Mouse (Mus musculus) heart, embryonic 13.5 days (tissue): Measurements from ENCODE around the gene C77080. TPM values are rescaled to one million over a fixed set of nuclear protein-coding genes. Genes with fewer than 3 reads are reported as not detected.
A peak's percentile ranks its signal among the peaks of the same experiment; 100 is the strongest.
"Not testable (repeated sequence)": the region's sequence is repeated elsewhere in the genome, so short reads cannot be mapped to it uniquely, and the experiment has no call there.

ENCODE experiments used
- ATAC-seq: fragments of 200-750 bp; cut with Nextera tagmentation; 2 replicates; pipeline ENCODE4 v1.8.0; 2017; ENCODE audit warnings: moderate TSS enrichment; ENCODE audit not compliant: insufficient number of reproducible peaks, low FRiP score, low TSS enrichment; ENCODE audit errors: extremely low read depth
- H3K27ac ChIP-seq: fragments of 300-500 bp; sonication (generic); replicated peaks from 2 replicates; pipeline ENCODE4 v1.5.1; 2015; ENCODE audit warnings: moderate library complexity, mild to moderate bottlenecking, inconsistent platforms
- H3K27me3 ChIP-seq: fragments of 300-500 bp; sonication (generic); replicated peaks from 2 replicates; pipeline ENCODE4 v1.6.1; 2015; ENCODE audit warnings: mild to moderate bottlenecking, inconsistent platforms
- H3K36me3 ChIP-seq: fragments of 300-500 bp; sonication (generic); 2 replicates; pipeline ENCODE4 v1.6.1; 2015; ENCODE audit warnings: mild to moderate bottlenecking, inconsistent platforms
- H3K4me1 ChIP-seq: fragments of 300-500 bp; sonication (generic); 2 replicates; pipeline ENCODE4 v1.6.1; 2015; ENCODE audit warnings: inconsistent platforms
- H3K4me2 ChIP-seq: fragments of 300-500 bp; sonication (generic); 2 replicates; pipeline ENCODE4 v1.6.1; 2015; ENCODE audit warnings: inconsistent platforms, mild to moderate bottlenecking, moderate library complexity
- H3K4me3 ChIP-seq: fragments of 300-500 bp; sonication (generic); 2 replicates; pipeline ENCODE4 v1.5.1; 2015; ENCODE audit warnings: moderate library complexity, mild to moderate bottlenecking, inconsistent platforms
- H3K9ac ChIP-seq: fragments of 300-500 bp; sonication (generic); 2 replicates; pipeline ENCODE4 v1.6.1; 2015; ENCODE audit warnings: inconsistent platforms, mild to moderate bottlenecking, moderate library complexity
- H3K9me3 ChIP-seq: fragments of 300-500 bp; sonication (generic); 2 replicates; pipeline ENCODE4 v1.6.1; 2016; ENCODE audit warnings: inconsistent platforms
- WGBS: fragments of 180-500 bp; shearing (Covaris S2); methylation state at CpG from one replicate; pipeline ENCODE4 v1.1.7; 2015; ENCODE audit warnings: mixed read lengths; 5-methylcytosine and 5-hydroxymethylcytosine counted together
- polyA plus RNA-seq: library from polyadenylated mRNA; unstranded; fragments of >200 nt; fragmentation: Nextera tagmentation; extraction: Ambion mirVana; gene quantifications from 2 replicates; pipeline ENCODE4 v1.2.1, GENCODE M21; 2015

Gene C77080
- polyA plus RNA-seq, 1 experiment from 2014 or later, result 2.3 TPM

GRCm38 (mm10) chr4:129223421-129224281 lies 37.6 kb downstream of the C77080 start:
- Histone ChIP-seq H3K4me2 (peak overlapping the region; percentile 84), H3K27ac (no peak overlapping the region), H3K4me3 (peak overlapping the region; percentile 49), H3K9me3 (no peaks in the 10 kb centered on the region), H3K27me3 (peaks cover 99% of the 10 kb centered on the region), H3K9ac (peak overlapping the region; percentile 61), H3K4me1 (peaks cover 45% of the 10 kb centered on the region), H3K36me3 (peaks cover 24% of the 10 kb centered on the region)
- no peak for ATAC-seq
- 17% methylated on average over 55 of the region's 55 CpGs for WGBS

GRCm38 (mm10) chr4:129222019-129222925 lies 38.9 kb downstream of the C77080 start:
- peaks cover 85% of the 10 kb centered on the region for H3K27me3 ChIP-seq
- peak overlapping the region; percentile 84; the same call in 1 of the 2 replicates for H3K4me2 ChIP-seq
- H3K36me3 ChIP-seq, result peaks cover 38% of the 10 kb centered on the region
- no peak overlapping the region for H3K27ac ChIP-seq
- H3K4me3 ChIP-seq, result peak overlapping the region; percentile 49; the same call in 1 of the 2 replicates
- no peak for ATAC-seq
- H3K9me3 ChIP-seq, result no peaks in the 10 kb centered on the region
- no peak overlapping the region for H3K9ac ChIP-seq
- peaks cover 34% of the 10 kb centered on the region for H3K4me1 ChIP-seq
- 43% methylated on average over 31 of the region's 31 CpGs for WGBS

GRCm38 (mm10) chr4:129221097-129222010 lies 39.9 kb downstream of the C77080 start:
- peaks cover 47% of the 10 kb centered on the region for H3K36me3 ChIP-seq
- H3K27ac ChIP-seq, result no peak overlapping the region
- H3K4me3 ChIP-seq, result no peak overlapping the region

GRCm38 (mm10) chr4:129220376-129221089 lies 40.7 kb downstream of the C77080 start:
- 68% methylated on average over 7 of the region's 7 CpGs for WGBS
- Histone ChIP-seq H3K36me3 (peaks cover 54% of the 10 kb centered on the region), H3K4me3 (no peak overlapping the region), H3K4me2 (no peak overlapping the region), H3K9me3 (no peaks in the 10 kb centered on the region), H3K9ac (no peak overlapping the region), H3K27ac (no peak overlapping the region), H3K27me3 (peaks cover 68% of the 10 kb centered on the region), H3K4me1 (peaks cover 18% of the 10 kb centered on the region)
- no peak for ATAC-seq

More at GRCm38 (mm10) chr4:129221097-129222010, 39.9 kb downstream of the C77080 start:
- ATAC-seq, result no peak
- H3K4me1 ChIP-seq, result peaks cover 25% of the 10 kb centered on the region
- 52% methylated on average over 23 of the region's 23 CpGs for WGBS
- H3K9ac ChIP-seq, result no peak overlapping the region
- no peaks in the 10 kb centered on the region for H3K9me3 ChIP-seq
- no peak overlapping the region for H3K4me2 ChIP-seq
- H3K27me3 ChIP-seq, result peaks cover 76% of the 10 kb centered on the region

GRCm38 (mm10) chr4:129219198-129219597 lies 42.0 kb downstream of the C77080 start:
- H3K36me3 ChIP-seq, result peaks cover 67% of the 10 kb centered on the region
- H3K27ac ChIP-seq, result no peak overlapping the region
- no peak overlapping the region for H3K4me3 ChIP-seq
- H3K27me3 ChIP-seq, result peaks cover 54% of the 10 kb centered on the region
- peaks cover 18% of the 10 kb centered on the region for H3K4me1 ChIP-seq
- 87% methylated on average over 10 of the region's 10 CpGs for WGBS
- H3K9me3 ChIP-seq, result no peaks in the 10 kb centered on the region
- no peak overlapping the region for H3K4me2 ChIP-seq
- ATAC-seq, result no peak
- H3K9ac ChIP-seq, result no peak overlapping the region

GRCm38 (mm10) chr4:129218569-129219175 lies 42.5 kb downstream of the C77080 start:
- no peak overlapping the region for H3K4me3 ChIP-seq
- no peak overlapping the region for H3K9ac ChIP-seq
- H3K27ac ChIP-seq, result no peak overlapping the region
- H3K36me3 ChIP-seq, result peaks cover 72% of the 10 kb centered on the region
- ATAC-seq, result no peak
- H3K4me2 ChIP-seq, result no peak overlapping the region
- 76% methylated on average over 7 of the region's 7 CpGs for WGBS
- no peaks in the 10 kb centered on the region for H3K9me3 ChIP-seq
- peaks cover 13% of the 10 kb centered on the region for H3K4me1 ChIP-seq
- peaks cover 49% of the 10 kb centered on the region for H3K27me3 ChIP-seq

- peaks cover 97% of the 10 kb centered on the region for H3K36me3 ChIP-seq
- not testable (repeated sequence) for H3K27me3 ChIP-seq, H3K9me3 ChIP-seq, H3K27ac ChIP-seq, ATAC-seq, H3K9ac ChIP-seq, H3K4me1 ChIP-seq, H3K4me2 ChIP-seq, H3K4me3 ChIP-seq
- WGBS, result 74% methylated on average over 3 of the region's 3 CpGs
These were observed 48.7 kb downstream of the C77080 start for GRCm38 (mm10) chr4:129212486-129212885.

- Histone ChIP-seq H3K36me3 (peaks cover 97% of the 10 kb centered on the region), H3K9me3 (no peaks in the 10 kb centered on the region), H3K4me3 (no peak overlapping the region), H3K4me2 (no peak overlapping the region), H3K9ac (peak overlapping the region; percentile 7; the same call in 1 of the 2 replicates), H3K27ac (no peak overlapping the region), H3K4me1 (no peaks in the 10 kb centered on the region), H3K27me3 (no peaks in the 10 kb centered on the region)
- WGBS, result 68% methylated on average over 4 of the region's 4 CpGs
- ATAC-seq, result no peak
These were observed 49.7 kb downstream of the C77080 start for GRCm38 (mm10) chr4:129211461-129211860.

- H3K4me2 ChIP-seq, result no peak overlapping the region
- WGBS, result 64% methylated on average over 7 of the region's 7 CpGs
- H3K9ac ChIP-seq, result no peak overlapping the region
- ATAC-seq, result no peak
- H3K9me3 ChIP-seq, result no peaks in the 10 kb centered on the region
- H3K27me3 ChIP-seq, result no peaks in the 10 kb centered on the region
- H3K27ac ChIP-seq, result no peak overlapping the region
- peaks cover 96% of the 10 kb centered on the region for H3K36me3 ChIP-seq
- no peaks in the 10 kb centered on the region for H3K4me1 ChIP-seq
- H3K4me3 ChIP-seq, result no peak overlapping the region
These were observed 51.7 kb downstream of the C77080 start for GRCm38 (mm10) chr4:129209504-129209903.

- no peak overlapping the region for H3K4me2 ChIP-seq
- ATAC-seq, result no peak
- H3K9ac ChIP-seq, result no peak overlapping the region
- no peaks in the 10 kb centered on the region for H3K27me3 ChIP-seq
- no peaks in the 10 kb centered on the region for H3K4me1 ChIP-seq
- no peaks in the 10 kb centered on the region for H3K9me3 ChIP-seq
- H3K36me3 ChIP-seq, result peaks cover 97% of the 10 kb centered on the region
- WGBS, result 80% methylated on average over 8 of the region's 8 CpGs
- no peak overlapping the region for H3K27ac ChIP-seq
- H3K4me3 ChIP-seq, result no peak overlapping the region
These were observed 54.4 kb downstream of the C77080 start for GRCm38 (mm10) chr4:129206792-129207191.
